Mouse (Mus musculus) erythroblast, embryonic 14.5 days (primary cell): Measurements from ENCODE around the gene P2ry14. TPM values are rescaled to one million over a fixed set of nuclear protein-coding genes. Genes with fewer than 3 reads are reported as not detected.
"Not testable (repeated sequence)": the region's sequence is repeated elsewhere in the genome, so short reads cannot be mapped to it uniquely, and the experiment has no call there.

ENCODE experiments used
- H3K27me3 ChIP-seq: 2 replicates; pipeline ENCODE4 v1.6.1; 2012; ENCODE audit warnings: inconsistent platforms; ENCODE audit not compliant: control insufficient read depth
- H3K36me3 ChIP-seq: 2 replicates; pipeline ENCODE4 v1.6.1; 2012; ENCODE audit warnings: mild to moderate bottlenecking, inconsistent platforms; ENCODE audit not compliant: control insufficient read depth
- H3K4me1 ChIP-seq: 2 replicates; pipeline ENCODE4 v1.6.1; 2012; ENCODE audit warnings: inconsistent platforms; ENCODE audit not compliant: control insufficient read depth
- H3K4me3 ChIP-seq: replicated peaks from 2 replicates; pipeline ENCODE3; 2012; ENCODE audit warnings: moderate library complexity, mild to moderate bottlenecking, inconsistent platforms
- H3K9me3 ChIP-seq: 2 replicates; pipeline ENCODE4 v1.6.1; 2012; ENCODE audit warnings: low read length, inconsistent platforms, mixed read lengths; ENCODE audit not compliant: control insufficient read depth
- GATA1 ChIP-seq: IDR thresholded peaks from 2 replicates; pipeline ENCODE4 v1.6.1; 2012; ENCODE audit warnings: low read length, inconsistent platforms, mixed read lengths
- TAL1 ChIP-seq: IDR thresholded peaks from 3 replicates; pipeline ENCODE4 v1.6.1; 2012; ENCODE audit warnings: low read length, inconsistent platforms, mixed read lengths
- polyA plus RNA-seq: library from polyadenylated mRNA; stranded (reverse); fragments of >175 nt; gene quantifications from 2 replicates; pipeline ENCODE4 v1.2.3, GENCODE M21; 2012

Gene P2ry14
- polyA plus RNA-seq, 1 experiment, result not detected

DNA sequence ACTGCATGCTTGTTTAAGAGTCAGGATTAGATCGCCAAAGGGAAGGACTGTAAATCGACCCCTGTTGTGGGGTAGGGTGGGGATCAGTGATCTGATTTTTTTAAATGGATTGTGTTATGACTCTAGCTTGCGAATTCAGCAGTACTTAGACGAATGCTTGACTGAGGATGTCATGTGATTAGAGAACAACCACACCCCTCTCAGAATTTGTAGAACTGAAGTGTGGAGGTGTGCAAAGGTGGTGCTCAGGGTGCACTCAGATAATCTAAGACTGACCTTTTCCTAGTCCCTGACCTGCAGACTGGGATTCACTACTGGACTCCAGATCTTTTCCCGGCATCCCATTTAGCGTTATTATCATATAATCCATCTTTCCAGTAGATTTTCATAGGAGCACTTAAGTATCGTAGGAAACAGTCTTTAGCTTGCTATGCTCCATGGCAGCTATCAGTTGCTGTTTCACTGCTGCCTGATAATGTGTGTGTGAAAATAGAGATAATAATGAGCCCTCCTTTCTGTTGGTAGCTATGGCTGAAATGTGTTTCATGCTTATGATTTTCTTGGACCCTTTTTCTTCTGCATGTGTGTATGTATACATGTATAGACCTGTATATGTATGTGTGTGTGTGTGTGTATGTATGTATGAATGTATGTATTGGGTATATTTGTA is 31.5 kb downstream of the P2ry14 start:
- Histone ChIP-seq H3K27me3 (no peaks in the 10 kb centered on the region), H3K4me1 (peaks cover 12% of the 10 kb centered on the region), H3K9me3 (no peaks in the 10 kb centered on the region), H3K4me3 (no peak overlapping the region), H3K36me3 (no peaks in the 10 kb centered on the region)
- TF ChIP-seq TAL1 (no peak), GATA1 (no peak)

DNA sequence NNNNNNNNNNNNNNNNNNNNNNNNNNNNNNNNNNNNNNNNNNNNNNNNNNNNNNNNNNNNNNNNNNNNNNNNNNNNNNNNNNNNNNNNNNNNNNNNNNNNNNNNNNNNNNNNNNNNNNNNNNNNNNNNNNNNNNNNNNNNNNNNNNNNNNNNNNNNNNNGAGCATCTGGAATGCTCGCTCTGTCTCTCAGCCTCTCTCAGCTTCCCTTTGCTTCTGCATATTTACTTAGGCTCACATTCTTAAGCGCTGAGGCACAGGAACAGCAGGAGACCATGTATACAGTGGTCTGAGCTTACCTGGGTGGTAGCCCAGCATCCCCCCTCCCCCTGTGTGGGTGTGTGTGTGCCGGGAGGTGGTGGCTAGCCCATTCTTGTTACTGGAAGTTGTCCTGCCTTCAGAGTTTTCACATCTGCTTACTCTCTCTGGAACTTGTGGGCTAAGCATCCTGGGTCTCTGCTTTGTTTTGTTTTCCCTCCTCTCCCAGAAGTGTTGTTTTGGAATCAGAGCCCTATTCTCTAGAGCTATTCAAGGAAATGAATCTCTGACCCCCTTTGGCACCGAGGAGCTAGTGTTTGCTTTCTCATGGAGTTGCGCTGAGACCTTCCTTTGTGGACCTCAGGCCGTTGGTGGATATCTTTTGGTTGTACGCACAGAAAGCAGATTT is 32.2 kb downstream of the P2ry14 start:
- Histone ChIP-seq H3K27me3 (no peaks in the 10 kb centered on the region), H3K36me3 (no peaks in the 10 kb centered on the region), H3K9me3 (no peaks in the 10 kb centered on the region), H3K4me1 (peaks cover 12% of the 10 kb centered on the region), H3K4me3 (no peak overlapping the region)
- TF ChIP-seq GATA1, result no peak
- TF ChIP-seq TAL1, result no peak

DNA sequence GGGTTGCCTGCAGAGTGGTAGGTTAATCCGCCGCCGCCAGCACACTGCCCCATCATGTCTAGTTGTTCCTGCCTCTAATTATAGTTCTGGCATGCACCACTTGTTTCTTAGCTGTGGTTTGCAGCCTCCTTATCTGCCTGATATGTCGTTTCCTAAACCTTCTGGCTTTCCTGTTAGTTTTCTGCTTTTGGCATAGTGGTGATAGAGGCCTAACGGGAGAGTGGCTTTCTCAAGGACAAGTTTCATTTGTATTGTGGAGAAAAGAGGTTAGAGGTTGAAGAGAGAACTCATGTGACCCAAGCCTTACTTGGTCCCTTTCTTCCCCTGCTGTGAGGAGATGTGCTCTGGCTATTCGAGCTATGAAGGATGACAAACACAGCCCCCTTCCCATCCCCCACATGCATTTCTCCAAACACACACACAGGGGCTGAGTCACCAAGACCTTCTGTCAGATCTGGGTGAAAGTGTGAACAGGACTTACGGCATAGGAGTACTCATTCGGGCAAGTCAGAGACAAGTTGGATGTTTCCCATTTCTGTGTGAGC is 39.4 kb downstream of the P2ry14 start:
- no peak overlapping the region for H3K4me3 ChIP-seq
- H3K4me1 ChIP-seq, result no peaks in the 10 kb centered on the region

DNA sequence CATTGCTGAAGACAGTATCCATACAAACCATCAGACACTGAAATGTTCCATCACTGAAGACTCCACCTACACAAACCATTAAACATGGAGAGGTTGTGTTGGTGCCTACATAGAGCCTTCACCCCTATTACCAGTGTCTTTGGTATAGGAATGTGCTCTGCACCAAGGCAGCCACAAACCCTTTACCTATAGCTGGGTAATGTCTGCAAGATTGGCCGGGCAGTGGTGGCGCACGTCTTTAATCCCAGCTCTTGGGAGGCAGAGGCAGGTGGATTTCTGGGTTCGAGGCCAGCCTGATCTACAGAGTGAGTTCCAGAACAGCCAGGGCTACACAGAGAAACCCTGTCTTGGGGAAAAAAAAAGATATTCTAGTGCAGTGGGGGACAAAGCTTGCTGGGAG is 40.1 kb downstream of the P2ry14 start:
- not testable (repeated sequence) for H3K9me3 ChIP-seq, H3K27me3 ChIP-seq, H3K36me3 ChIP-seq, H3K4me1 ChIP-seq, H3K4me3 ChIP-seq

More for the DNA sequence above, 39.4 kb downstream of the P2ry14 start:
- H3K9me3 ChIP-seq, result no peaks in the 10 kb centered on the region
- TF ChIP-seq TAL1 (no peak), GATA1 (no peak)
- H3K27me3 ChIP-seq, result no peaks in the 10 kb centered on the region
- no peaks in the 10 kb centered on the region for H3K36me3 ChIP-seq

DNA sequence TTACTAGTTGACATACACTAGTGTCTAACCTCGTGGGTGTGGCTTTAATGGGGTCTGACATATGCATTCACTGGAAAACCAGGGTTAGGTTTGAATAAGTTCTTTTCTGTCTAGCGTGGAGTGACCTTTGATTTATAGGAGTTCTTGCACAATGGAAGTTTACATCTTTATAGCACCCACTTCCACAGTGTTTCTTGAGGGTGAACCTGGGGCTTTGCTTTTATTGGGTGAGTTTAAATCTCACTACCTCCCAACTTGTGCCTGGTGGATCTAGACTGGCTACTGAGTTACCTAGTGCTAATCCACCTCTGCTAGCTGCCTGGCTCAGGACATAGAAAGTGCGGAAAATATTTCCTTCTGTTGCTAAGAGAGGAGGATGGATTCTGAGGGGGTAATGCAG is 41.5 kb downstream of the P2ry14 start:
- H3K36me3 ChIP-seq, result no peaks in the 10 kb centered on the region
- no peak overlapping the region for H3K4me3 ChIP-seq
- no peaks in the 10 kb centered on the region for H3K27me3 ChIP-seq
- no peaks in the 10 kb centered on the region for H3K9me3 ChIP-seq
- no peaks in the 10 kb centered on the region for H3K4me1 ChIP-seq
- TF ChIP-seq GATA1 (no peak), TAL1 (no peak)

DNA sequence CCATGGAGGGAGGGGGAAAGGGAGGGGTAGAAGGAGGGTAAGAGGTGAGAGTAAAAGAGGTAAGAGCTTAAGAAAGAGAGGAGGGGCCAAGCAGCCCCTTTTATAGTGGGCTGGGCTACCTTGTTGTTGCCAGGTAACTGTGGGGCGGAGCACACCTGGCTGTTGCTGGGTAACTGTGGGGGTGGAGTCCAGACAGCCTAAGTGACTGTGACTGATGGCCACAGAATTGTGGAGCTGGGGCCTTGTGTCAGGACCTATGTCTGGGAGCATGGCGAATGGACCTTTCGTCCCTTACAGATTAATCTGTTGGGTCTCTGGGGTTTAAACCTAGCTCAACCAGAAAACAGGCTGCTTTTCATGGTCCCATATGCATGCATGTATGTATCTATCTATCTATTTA is 43.6 kb downstream of the P2ry14 start:
- H3K4me3 ChIP-seq, H3K36me3 ChIP-seq, H3K27me3 ChIP-seq, H3K9me3 ChIP-seq, H3K4me1 ChIP-seq: not testable (repeated sequence)

DNA sequence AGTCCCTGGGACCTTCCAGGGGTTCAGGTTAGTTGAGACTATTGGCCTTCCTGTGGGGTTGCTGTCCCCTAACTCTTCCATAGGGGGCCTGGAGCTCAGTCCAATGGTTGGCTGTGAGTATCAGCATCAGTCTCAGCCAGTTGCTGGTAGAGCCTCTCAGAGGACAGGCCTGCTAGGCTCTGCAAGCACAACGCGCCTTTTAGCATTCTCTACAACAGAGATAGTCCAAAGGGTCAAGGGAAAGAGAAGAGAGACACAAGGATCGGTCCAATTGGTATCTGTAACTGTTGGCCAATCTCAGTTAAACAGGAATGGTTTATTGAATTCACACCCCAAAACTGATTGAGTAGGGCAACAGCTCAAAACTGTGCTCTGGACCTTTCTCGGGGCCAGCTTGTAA is 46.0 kb downstream of the P2ry14 start:
- Histone ChIP-seq H3K4me1 (peaks cover 4% of the 10 kb centered on the region), H3K36me3 (no peaks in the 10 kb centered on the region)
- TF ChIP-seq GATA1 (no peak), TAL1 (no peak)

DNA sequence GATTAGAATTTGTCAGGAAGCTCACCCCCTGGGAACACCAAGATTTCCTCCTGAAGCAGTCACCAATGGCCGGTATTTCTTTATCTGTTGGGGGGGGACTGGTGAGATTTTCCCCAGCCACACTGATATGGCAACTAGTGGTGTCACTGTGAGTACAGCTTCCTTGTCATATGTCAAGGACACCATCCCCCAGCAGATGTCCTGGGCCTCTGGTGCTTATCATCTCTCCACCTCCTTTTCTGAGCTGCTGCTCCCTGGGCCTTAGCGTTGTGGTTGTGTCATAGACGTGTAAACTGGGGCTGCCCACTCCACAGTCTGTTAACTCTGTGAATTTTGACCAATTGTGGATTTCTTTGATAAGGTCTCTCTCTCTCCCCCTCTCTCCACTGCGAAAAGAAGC is 49.0 kb downstream of the P2ry14 start:
- TF ChIP-seq TAL1 (no peak), GATA1 (no peak)
- H3K36me3 ChIP-seq, result no peaks in the 10 kb centered on the region

More for the DNA sequence above, 46.0 kb downstream of the P2ry14 start:
- Histone ChIP-seq H3K9me3 (no peaks in the 10 kb centered on the region), H3K27me3 (no peaks in the 10 kb centered on the region), H3K4me3 (no peak overlapping the region)

DNA sequence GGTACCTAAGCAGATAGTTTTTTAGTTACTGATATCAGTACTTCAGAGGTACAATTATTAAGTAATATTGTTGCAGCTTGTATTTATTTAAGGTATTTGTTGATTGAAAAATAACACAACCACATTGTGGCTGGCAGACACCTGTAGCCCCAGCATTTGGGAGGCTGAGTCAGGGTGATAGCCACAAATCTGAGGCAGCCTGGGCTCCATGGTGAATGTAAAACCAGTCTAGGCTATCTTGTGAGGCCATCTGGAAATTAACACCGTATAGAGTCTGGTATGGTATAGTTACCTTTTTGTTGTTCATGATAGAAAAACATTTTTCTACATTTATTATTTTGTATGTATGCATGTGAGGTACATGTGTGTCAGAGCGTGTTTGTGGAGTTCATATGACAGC is 51.3 kb downstream of the P2ry14 start:
- H3K4me3 ChIP-seq, result no peak overlapping the region
- H3K4me1 ChIP-seq, result peaks cover 4% of the 10 kb centered on the region
- no peaks in the 10 kb centered on the region for H3K9me3 ChIP-seq
- H3K36me3 ChIP-seq, result no peaks in the 10 kb centered on the region
- TF ChIP-seq GATA1, result no peak
- TF ChIP-seq TAL1, result no peak
- H3K27me3 ChIP-seq, result no peaks in the 10 kb centered on the region

More for the DNA sequence above, 49.0 kb downstream of the P2ry14 start:
- H3K9me3 ChIP-seq, result no peaks in the 10 kb centered on the region
- no peaks in the 10 kb centered on the region for H3K27me3 ChIP-seq
- no peak overlapping the region for H3K4me3 ChIP-seq
- H3K4me1 ChIP-seq, result peaks cover 4% of the 10 kb centered on the region
